Mouse (Mus musculus): ENCODE measurements around the gene Arhgap31. TPM values are rescaled to one million over a fixed set of nuclear protein-coding genes. Genes with fewer than 3 reads are reported as not detected.

The Arhgap31 gene
- polyA plus RNA-seq, 1 experiment: 36.1 TPM

DNA sequence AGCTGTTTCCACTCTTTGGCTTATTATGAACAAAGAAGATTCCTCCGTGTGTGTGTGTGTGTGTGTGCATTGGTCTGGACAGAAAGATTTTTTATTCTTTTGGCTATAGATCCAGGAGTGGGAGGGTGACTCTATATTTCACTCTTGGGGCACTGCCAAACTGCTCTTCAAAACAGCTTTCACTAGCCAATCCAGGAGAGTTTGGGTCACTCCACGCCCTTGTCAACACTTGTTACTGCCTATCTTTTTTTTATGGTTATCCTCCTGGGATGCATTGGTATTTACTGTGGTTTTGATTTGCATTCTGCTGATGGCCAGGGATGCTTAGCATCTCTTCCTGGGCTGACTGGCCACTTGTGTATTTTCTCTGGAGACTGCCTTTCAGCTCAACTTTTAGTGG lies 68.6 kb downstream of the Arhgap31 start:
- no peaks in the 10 kb centered on the region for H3K4me1 ChIP-seq (ENCODE audit: control insufficient read depth, insufficient read depth, low read length)
- no peak overlapping the region for H3K4me3 ChIP-seq (ENCODE audit: insufficient read depth, low read length)
- TF ChIP-seq CTCF (IDR thresholded peaks at IDR 0.05; ENCODE audit: low read depth, low read length): no peak
- no peak for TF ChIP-seq POLR2A (IDR thresholded peaks at IDR 0.05; ENCODE audit: borderline replicate concordance, low read depth, low read length)
- no peak overlapping the region for H3K27ac ChIP-seq (ENCODE audit: insufficient read depth, low read depth, low read length)

DNA sequence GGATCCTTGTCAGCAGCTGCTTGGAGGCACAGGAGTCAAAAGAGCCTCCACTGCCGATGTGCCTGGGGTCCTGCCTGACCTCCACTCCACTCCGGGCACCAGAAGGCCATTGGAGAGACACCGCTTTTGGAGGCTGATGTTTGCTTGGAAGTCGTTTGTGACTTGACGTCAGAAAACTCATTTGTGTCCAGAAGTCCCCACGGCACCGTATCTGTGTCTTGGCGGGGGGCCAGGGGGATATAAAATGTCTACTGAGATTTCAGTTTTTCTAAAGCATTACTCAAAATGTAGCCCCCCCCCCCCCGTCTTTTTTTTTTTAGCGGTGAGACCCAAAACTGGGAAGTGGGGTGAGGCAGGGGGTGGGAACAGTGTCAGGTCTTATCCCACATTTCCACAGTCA lies 76.0 kb downstream of the Arhgap31 start:
- H3K27ac ChIP-seq (ENCODE audit: insufficient read depth, low read depth, low read length): no peak overlapping the region
- no peak for TF ChIP-seq POLR2A (IDR thresholded peaks at IDR 0.05; ENCODE audit: borderline replicate concordance, low read depth, low read length)
- no peak for TF ChIP-seq CTCF (IDR thresholded peaks at IDR 0.05; ENCODE audit: low read depth, low read length)
- H3K4me1 ChIP-seq (ENCODE audit: control insufficient read depth, insufficient read depth, low read length): peaks cover 13% of the 10 kb centered on the region
- no peak overlapping the region for H3K4me3 ChIP-seq (ENCODE audit: insufficient read depth, low read length)

DNA sequence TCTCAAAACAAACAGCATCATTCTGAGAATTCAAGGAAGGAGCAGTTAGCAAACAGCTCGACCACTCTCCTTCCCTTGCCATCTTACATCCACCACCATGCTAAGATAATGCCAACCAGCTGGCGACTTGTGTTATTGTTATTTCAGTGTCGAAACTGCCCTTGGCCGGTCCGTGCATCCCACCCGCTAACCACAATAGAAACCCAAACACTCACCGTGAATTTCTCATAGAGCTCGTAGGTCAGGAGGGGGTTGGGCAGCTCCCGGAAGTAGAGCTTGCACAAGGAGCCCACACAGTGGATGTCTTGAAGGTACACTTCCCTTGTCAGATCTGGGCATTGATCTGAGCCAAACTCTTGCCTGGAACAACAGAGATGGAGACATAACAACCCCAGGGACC lies 76.4 kb downstream of the Arhgap31 start:
- TF ChIP-seq CTCF (IDR thresholded peaks at IDR 0.05; ENCODE audit: low read depth, low read length) (no peak), POLR2A (IDR thresholded peaks at IDR 0.05; ENCODE audit: borderline replicate concordance, low read depth, low read length) (no peak)
- Histone ChIP-seq H3K4me3 (ENCODE audit: insufficient read depth, low read length) (no peak overlapping the region), H3K4me1 (ENCODE audit: control insufficient read depth, insufficient read depth, low read length) (peaks cover 13% of the 10 kb centered on the region), H3K27ac (ENCODE audit: insufficient read depth, low read depth, low read length) (no peak overlapping the region)

DNA sequence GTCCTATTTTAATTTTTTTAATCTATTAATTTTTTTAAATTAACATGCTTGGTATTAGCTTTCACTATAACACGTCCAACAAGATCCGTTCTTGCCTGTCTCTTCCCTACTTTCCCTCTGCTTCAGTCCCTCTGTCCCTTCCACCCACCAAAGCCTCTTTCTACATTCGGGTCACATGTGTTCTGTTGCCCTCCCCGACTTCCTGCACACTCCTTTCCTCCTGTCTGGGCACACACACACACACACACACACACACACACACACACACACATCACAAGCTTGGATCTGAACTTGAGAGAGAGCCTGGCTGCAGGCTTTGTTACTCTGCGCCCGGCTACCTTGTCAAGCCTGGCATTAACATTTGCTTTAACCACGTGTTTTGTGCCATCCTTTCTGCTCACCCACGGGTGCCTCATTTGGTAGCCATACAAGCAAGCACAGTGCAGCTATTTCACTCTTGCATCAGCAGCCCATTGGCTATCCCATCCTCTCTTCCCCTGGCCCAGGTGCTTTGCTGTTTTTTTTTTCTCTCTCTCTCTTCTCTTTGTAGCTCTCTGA lies 77.2 kb downstream of the Arhgap31 start:
- H3K27ac ChIP-seq (ENCODE audit: insufficient read depth, low read depth, low read length): no peak overlapping the region
- TF ChIP-seq CTCF (IDR thresholded peaks at IDR 0.05; ENCODE audit: low read depth, low read length) (no peak), POLR2A (IDR thresholded peaks at IDR 0.05; ENCODE audit: borderline replicate concordance, low read depth, low read length) (no peak)
- H3K4me3 ChIP-seq (ENCODE audit: insufficient read depth, low read length): no peak overlapping the region
- H3K4me1 ChIP-seq (ENCODE audit: control insufficient read depth, insufficient read depth, low read length): peaks cover 13% of the 10 kb centered on the region

DNA sequence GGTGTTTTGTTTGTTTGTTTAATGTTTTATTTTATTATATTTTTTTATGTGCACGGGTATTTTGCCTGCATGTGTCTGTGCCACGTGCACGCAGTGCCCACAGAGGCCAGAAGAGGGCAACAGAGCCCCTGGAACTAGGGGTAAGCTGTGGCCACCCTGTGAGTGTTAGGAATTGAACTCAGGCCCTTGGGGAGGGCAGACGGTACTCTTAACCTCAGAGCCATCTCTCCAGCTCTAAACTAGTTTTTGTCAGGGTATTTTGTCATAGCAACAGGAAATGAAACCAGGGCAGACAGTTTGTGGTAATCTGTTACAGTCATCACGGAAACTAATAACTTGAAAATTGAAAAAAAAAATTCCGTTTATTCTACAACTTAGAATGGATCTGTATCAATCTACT lies 80.9 kb downstream of the Arhgap31 start:
- Histone ChIP-seq H3K4me1 (ENCODE audit: control insufficient read depth, insufficient read depth, low read length) (peaks cover 13% of the 10 kb centered on the region), H3K27ac (ENCODE audit: insufficient read depth, low read depth, low read length) (no peak overlapping the region), H3K4me3 (ENCODE audit: insufficient read depth, low read length) (no peak overlapping the region)
- no peak for TF ChIP-seq POLR2A (IDR thresholded peaks at IDR 0.05; ENCODE audit: borderline replicate concordance, low read depth, low read length)
- peak; percentile 72 for TF ChIP-seq CTCF (IDR thresholded peaks at IDR 0.05; ENCODE audit: low read depth, low read length)

DNA sequence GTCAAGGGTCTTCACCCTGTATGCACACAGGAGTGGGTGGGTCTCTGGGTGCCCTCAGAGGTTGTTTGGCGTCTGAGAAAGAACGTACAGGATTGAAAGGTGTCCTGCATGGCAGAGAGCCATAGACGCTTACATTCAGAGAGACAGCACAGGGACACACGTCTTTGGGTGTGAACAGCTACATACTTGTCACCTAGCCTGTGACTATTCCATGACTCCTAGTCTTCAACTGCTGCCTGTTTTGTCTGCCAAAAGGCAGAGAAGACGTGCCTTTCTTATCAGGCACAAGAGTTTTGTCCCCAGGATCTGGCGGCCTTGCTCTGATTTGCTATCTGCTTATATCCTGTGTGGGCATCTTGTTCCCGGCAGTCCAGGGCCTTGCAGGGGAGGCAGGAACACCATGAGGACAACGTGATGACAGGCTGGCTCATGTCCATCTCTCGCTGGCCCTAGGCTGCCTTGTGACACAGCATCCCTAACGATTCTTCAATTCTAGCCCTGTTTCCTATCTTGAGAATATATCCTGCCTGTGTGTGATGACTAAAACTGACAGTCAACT lies 87.2 kb downstream of the Arhgap31 start:
- TF ChIP-seq CTCF (IDR thresholded peaks at IDR 0.05; ENCODE audit: low read depth, low read length): no peak
- TF ChIP-seq POLR2A (IDR thresholded peaks at IDR 0.05; ENCODE audit: borderline replicate concordance, low read depth, low read length): no peak
- Histone ChIP-seq H3K4me1 (ENCODE audit: control insufficient read depth, insufficient read depth, low read length) (no peaks in the 10 kb centered on the region), H3K27ac (ENCODE audit: insufficient read depth, low read depth, low read length) (no peak overlapping the region), H3K4me3 (ENCODE audit: insufficient read depth, low read length) (no peak overlapping the region)

DNA sequence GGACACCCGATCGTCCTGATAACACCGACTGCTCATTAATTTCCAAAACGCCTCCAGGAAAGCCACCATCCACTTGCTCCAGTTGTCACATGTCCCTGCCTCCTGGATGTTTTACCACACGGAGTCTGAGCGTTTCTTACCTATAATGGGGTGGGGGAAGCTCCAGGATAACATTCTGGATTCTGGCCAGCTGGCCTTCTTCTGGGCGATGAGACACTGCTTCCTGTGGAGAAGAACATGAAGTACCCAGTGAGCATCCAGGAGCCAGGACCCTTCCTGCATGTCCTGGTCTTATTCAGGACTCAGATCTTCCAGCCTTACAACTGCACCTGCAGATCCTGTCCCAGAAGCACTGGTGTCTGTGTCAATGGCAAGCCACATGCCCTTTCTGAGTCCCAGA lies 87.7 kb downstream of the Arhgap31 start:
- no peak overlapping the region for H3K4me3 ChIP-seq (ENCODE audit: insufficient read depth, low read length)
- H3K27ac ChIP-seq (ENCODE audit: insufficient read depth, low read depth, low read length): no peak overlapping the region

DNA sequence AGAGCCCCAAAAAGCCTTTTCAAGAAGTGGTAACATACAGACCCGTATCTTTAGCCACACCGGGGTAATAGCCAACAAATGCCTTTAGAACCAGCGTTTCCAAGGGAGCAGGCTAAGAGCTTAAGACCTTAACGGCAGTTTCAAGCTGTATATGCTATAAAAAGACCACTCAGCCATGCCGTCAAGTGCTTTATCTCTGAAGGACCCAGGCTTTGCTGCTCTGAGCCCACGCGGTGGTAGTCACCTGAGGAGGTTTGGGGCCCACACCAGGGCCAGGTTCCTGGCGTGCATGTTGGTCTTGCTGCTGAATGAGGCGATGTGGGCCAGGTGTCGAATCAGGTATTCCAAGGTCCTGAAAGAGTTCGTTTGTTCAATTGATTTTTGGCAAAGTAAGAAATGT lies 88.8 kb downstream of the Arhgap31 start:
- TF ChIP-seq POLR2A (IDR thresholded peaks at IDR 0.05; ENCODE audit: borderline replicate concordance, low read depth, low read length): no peak
- no peak for TF ChIP-seq CTCF (IDR thresholded peaks at IDR 0.05; ENCODE audit: low read depth, low read length)
- no peak overlapping the region for H3K27ac ChIP-seq (ENCODE audit: insufficient read depth, low read depth, low read length)
- no peak overlapping the region for H3K4me3 ChIP-seq (ENCODE audit: insufficient read depth, low read length)
- no peaks in the 10 kb centered on the region for H3K4me1 ChIP-seq (ENCODE audit: control insufficient read depth, insufficient read depth, low read length)

More for the DNA sequence above, 87.7 kb downstream of the Arhgap31 start:
- TF ChIP-seq CTCF (IDR thresholded peaks at IDR 0.05; ENCODE audit: low read depth, low read length) (no peak), POLR2A (IDR thresholded peaks at IDR 0.05; ENCODE audit: borderline replicate concordance, low read depth, low read length) (no peak)
- H3K4me1 ChIP-seq (ENCODE audit: control insufficient read depth, insufficient read depth, low read length): no peaks in the 10 kb centered on the region

DNA sequence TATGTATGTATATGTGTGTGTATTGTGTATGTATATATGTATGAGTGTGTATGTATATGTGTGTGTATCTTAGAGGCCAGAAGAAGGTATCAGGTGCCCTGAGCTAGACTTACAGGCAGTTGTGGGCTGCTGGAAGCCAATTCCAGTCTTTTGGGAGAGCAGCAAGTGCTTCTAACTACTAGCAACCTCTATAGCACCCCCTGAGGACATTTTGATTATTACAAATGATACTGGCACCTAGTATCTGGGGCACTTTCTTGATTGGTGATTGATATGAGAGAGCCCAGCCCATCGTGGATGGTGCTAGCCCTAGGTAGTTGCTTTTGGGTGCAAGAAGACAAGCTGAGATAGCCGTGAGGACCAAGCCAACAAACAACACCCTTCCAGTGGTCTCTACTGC lies 90.8 kb downstream of the Arhgap31 start:
- TF ChIP-seq POLR2A (IDR thresholded peaks at IDR 0.05; ENCODE audit: borderline replicate concordance, low read depth, low read length) (no peak), CTCF (IDR thresholded peaks at IDR 0.05; ENCODE audit: low read depth, low read length) (peak; percentile 21; the same call in 1 of the 2 replicates)
- H3K4me1 ChIP-seq (ENCODE audit: control insufficient read depth, insufficient read depth, low read length): no peaks in the 10 kb centered on the region
- no peak overlapping the region for H3K4me3 ChIP-seq (ENCODE audit: insufficient read depth, low read length)
- H3K27ac ChIP-seq (ENCODE audit: insufficient read depth, low read depth, low read length): no peak overlapping the region

DNA sequence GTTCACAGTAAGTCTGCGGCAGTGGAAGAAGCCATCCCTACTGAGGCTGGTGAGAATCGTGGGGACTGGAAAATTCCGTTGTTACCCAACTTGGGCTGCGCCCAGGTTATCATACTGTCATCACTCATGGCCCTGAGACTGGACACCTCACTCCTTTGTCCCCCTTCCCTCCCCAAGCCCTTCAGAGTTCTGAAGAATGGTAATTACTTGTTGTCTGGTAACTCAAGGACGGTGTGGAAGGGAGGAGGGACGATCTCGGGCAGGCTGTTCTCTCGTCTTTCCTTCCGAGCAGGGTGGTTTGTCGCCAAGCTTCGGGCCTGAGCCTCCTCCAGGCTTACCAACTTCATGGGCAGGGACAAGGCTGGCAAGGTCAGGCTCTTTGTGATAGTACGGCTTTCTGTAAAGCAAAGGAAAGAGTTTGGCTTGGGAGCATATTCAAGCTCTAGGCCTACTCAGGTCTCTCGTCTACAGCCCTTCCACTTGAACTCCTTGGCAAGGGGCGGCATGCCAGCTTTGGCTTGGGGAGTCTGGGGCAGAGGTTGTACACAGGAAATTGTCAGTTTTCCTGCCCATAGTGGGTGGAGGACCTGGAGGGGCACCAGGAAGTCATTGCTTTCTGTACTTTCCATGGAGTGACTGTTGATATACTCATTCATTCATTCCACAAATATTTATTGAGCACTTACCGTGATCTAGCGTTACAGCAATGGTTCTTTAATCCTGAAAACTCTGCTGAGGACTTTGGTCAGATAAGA lies 92.2 kb downstream of the Arhgap31 start:
- TF ChIP-seq CTCF (IDR thresholded peaks at IDR 0.05; ENCODE audit: low read depth, low read length): no peak
- TF ChIP-seq POLR2A (IDR thresholded peaks at IDR 0.05; ENCODE audit: borderline replicate concordance, low read depth, low read length): no peak
- H3K4me1 ChIP-seq (ENCODE audit: control insufficient read depth, insufficient read depth, low read length): no peaks in the 10 kb centered on the region
- H3K27ac ChIP-seq (ENCODE audit: insufficient read depth, low read depth, low read length): no peak overlapping the region
- no peak overlapping the region for H3K4me3 ChIP-seq (ENCODE audit: insufficient read depth, low read length)
